Mouse (Mus musculus) embryonic facial prominence, embryonic 13.5 days (tissue): ENCODE measurements at regions not wholly inside any gene's neighbourhood (a gene's known extent, or its start where the extent isn't known, plus 50 kb on each side); places are given as distances from the start of the nearest gene placed in this dataset.

ENCODE experiments used
- ATAC-seq: fragments of 200-750 bp; cut with Nextera tagmentation; 2 replicates; pipeline ENCODE4 v1.8.0; 2017; ENCODE audit warnings: low read depth; ENCODE audit not compliant: insufficient number of reproducible peaks, insufficient read depth, low FRiP score, low TSS enrichment
- H3K27ac ChIP-seq: fragments of 300-500 bp; sonication (generic); 2 replicates; pipeline ENCODE4 v1.5.1; 2015; ENCODE audit warnings: moderate library complexity, mild to moderate bottlenecking, inconsistent platforms
- H3K27me3 ChIP-seq: fragments of 300-500 bp; sonication (generic); 2 replicates; pipeline ENCODE4 v1.6.1; 2015; ENCODE audit warnings: mild to moderate bottlenecking, inconsistent platforms
- H3K36me3 ChIP-seq: fragments of 300-500 bp; sonication (generic); 2 replicates; pipeline ENCODE4 v1.6.1; 2015; ENCODE audit warnings: mild to moderate bottlenecking, inconsistent platforms
- H3K4me1 ChIP-seq: fragments of 300-500 bp; sonication (generic); 2 replicates; pipeline ENCODE4 v1.6.1; 2015; ENCODE audit warnings: inconsistent platforms
- H3K4me2 ChIP-seq: fragments of 300-500 bp; sonication (generic); 2 replicates; pipeline ENCODE4 v1.6.1; 2015; ENCODE audit warnings: moderate library complexity, mild to moderate bottlenecking, inconsistent platforms
- H3K4me3 ChIP-seq: fragments of 300-500 bp; sonication (generic); 2 replicates; pipeline ENCODE4 v1.5.1; 2015; ENCODE audit warnings: mild to moderate bottlenecking, inconsistent platforms
- H3K9ac ChIP-seq: fragments of 300-500 bp; sonication (generic); 2 replicates; pipeline ENCODE4 v1.6.1; 2015; ENCODE audit warnings: mild to moderate bottlenecking, inconsistent platforms
- H3K9me3 ChIP-seq: fragments of 300-500 bp; sonication (generic); 2 replicates; pipeline ENCODE4 v1.6.1; 2016; ENCODE audit warnings: inconsistent platforms
- WGBS: fragments of 180-500 bp; shearing (Covaris S2); methylation state at CpG from one replicate; pipeline ENCODE4 v1.1.7; 2015; ENCODE audit warnings: mixed read lengths; 5-methylcytosine and 5-hydroxymethylcytosine counted together

DNA sequence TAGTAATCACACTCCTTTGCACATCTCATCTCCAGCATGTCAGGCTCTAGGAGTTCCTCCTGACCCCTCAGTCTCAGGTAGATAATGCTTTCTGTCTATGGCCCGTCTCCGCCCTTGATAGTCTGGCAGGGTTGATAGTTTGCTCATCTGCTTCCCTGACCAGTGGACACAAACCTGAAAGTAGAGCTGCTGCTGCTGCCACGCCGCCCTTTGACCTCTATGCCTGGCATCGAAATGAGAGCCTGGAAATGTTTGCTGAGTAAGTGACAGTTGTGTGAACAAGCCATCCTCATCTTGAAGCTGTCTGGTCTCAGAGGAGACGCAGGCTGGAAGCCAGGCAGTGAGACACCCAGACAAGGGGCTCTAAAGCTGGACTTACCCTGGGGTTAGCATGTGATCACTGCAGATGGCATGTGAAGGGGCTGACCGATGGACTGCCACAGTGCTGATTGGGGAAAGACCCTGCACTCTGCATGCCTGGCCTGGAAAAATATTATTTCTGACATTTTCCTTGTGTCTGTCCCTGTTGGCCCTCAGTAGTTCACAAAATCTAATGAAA, 109.8 kb upstream of the Syt6 start:
- H3K27me3 ChIP-seq: no peaks in the 10 kb centered on the region
- no peak for ATAC-seq
- H3K4me2 ChIP-seq: no peak overlapping the region

GRCm38 (mm10) chr3:103465948-103466347, 109.1 kb upstream of the Syt6 start:
- WGBS: 59% methylated on average over 2 of the region's 2 CpGs
- ATAC-seq: no peak
- no peaks in the 10 kb centered on the region for H3K9me3 ChIP-seq
- no peak overlapping the region for H3K4me3 ChIP-seq
- H3K4me2 ChIP-seq: no peak overlapping the region
- no peaks in the 10 kb centered on the region for H3K36me3 ChIP-seq
- no peaks in the 10 kb centered on the region for H3K27me3 ChIP-seq
- H3K27ac ChIP-seq: no peak overlapping the region
- peaks cover 26% of the 10 kb centered on the region for H3K4me1 ChIP-seq
- H3K9ac ChIP-seq: no peak overlapping the region

More for the DNA sequence above, 109.8 kb upstream of the Syt6 start:
- Histone ChIP-seq H3K36me3 (no peaks in the 10 kb centered on the region), H3K4me1 (peaks cover 26% of the 10 kb centered on the region), H3K4me3 (no peak overlapping the region), H3K9me3 (no peaks in the 10 kb centered on the region), H3K27ac (no peak overlapping the region), H3K9ac (no peak overlapping the region; the same call in 1 of the 2 replicates)
- 68% methylated on average over 7 of the region's 7 CpGs for WGBS

- Histone ChIP-seq H3K9ac (no peak overlapping the region), H3K9me3 (no peaks in the 10 kb centered on the region), H3K27me3 (no peaks in the 10 kb centered on the region), H3K27ac (no peak overlapping the region), H3K4me2 (no peak overlapping the region), H3K4me1 (peaks cover 4% of the 10 kb centered on the region; the same call in 1 of the 2 replicates), H3K4me3 (no peak overlapping the region), H3K36me3 (no peaks in the 10 kb centered on the region)
- ATAC-seq: no peak
- 81% methylated on average over 15 of the region's 15 CpGs for WGBS
Measured at GRCm38 (mm10) chr3:103470586-103471400, 104.2 kb upstream of the Syt6 start.

- Histone ChIP-seq H3K4me2 (no peak overlapping the region), H3K4me3 (no peak overlapping the region), H3K36me3 (no peaks in the 10 kb centered on the region), H3K27ac (no peak overlapping the region), H3K9ac (no peak overlapping the region), H3K9me3 (no peaks in the 10 kb centered on the region), H3K4me1 (no peaks in the 10 kb centered on the region), H3K27me3 (no peaks in the 10 kb centered on the region)
- ATAC-seq: no peak
- 75% methylated on average over 10 of the region's 10 CpGs for WGBS
Measured at GRCm38 (mm10) chr3:103472598-103472997, 102.4 kb upstream of the Syt6 start.

- ATAC-seq: no peak
- no peak overlapping the region for H3K27ac ChIP-seq
- H3K36me3 ChIP-seq: no peaks in the 10 kb centered on the region
- H3K4me2 ChIP-seq: no peak overlapping the region
- no peak overlapping the region for H3K4me3 ChIP-seq
- H3K4me1 ChIP-seq: no peaks in the 10 kb centered on the region
- no peak overlapping the region for H3K9ac ChIP-seq
- H3K27me3 ChIP-seq: no peaks in the 10 kb centered on the region
- 56% methylated on average over 2 of the region's 2 CpGs for WGBS
- H3K9me3 ChIP-seq: no peaks in the 10 kb centered on the region
Measured at GRCm38 (mm10) chr3:103473336-103473735, 101.7 kb upstream of the Syt6 start.

GRCm38 (mm10) chr3:103479845-103480543, 95.0 kb upstream of the Syt6 start:
- H3K36me3 ChIP-seq: no peaks in the 10 kb centered on the region
- no peaks in the 10 kb centered on the region for H3K9me3 ChIP-seq
- no peak overlapping the region for H3K9ac ChIP-seq
- no peak for ATAC-seq
- no peaks in the 10 kb centered on the region for H3K27me3 ChIP-seq
- 0 out of 2 replicates have a peak, but pooled peaks cover 5% of the 10 kb centered on the region for H3K4me1 ChIP-seq
- no peak overlapping the region for H3K4me2 ChIP-seq
- no peak overlapping the region for H3K4me3 ChIP-seq
- WGBS: 57% methylated on average over 2 of the region's 2 CpGs
- H3K27ac ChIP-seq: no peak overlapping the region

- Histone ChIP-seq H3K36me3 (no peaks in the 10 kb centered on the region), H3K9ac (0 out of 2 replicates have a peak overlapping the region, but pooled peaks have one; percentile 21), H3K4me3 (no peak overlapping the region), H3K27me3 (no peaks in the 10 kb centered on the region), H3K4me2 (no peak overlapping the region), H3K4me1 (0 out of 2 replicates have a peak, but pooled peaks cover 5% of the 10 kb centered on the region), H3K9me3 (no peaks in the 10 kb centered on the region), H3K27ac (no peak overlapping the region)
- ATAC-seq: no peak
- 74% methylated on average over 7 of the region's 7 CpGs for WGBS
Measured at GRCm38 (mm10) chr3:103480676-103481075, 94.4 kb upstream of the Syt6 start.

- Histone ChIP-seq H3K4me3 (no peak overlapping the region), H3K9ac (no peak overlapping the region), H3K9me3 (no peaks in the 10 kb centered on the region), H3K4me1 (0 out of 2 replicates have a peak, but pooled peaks cover 5% of the 10 kb centered on the region), H3K27ac (no peak overlapping the region), H3K27me3 (no peaks in the 10 kb centered on the region), H3K4me2 (no peak overlapping the region), H3K36me3 (no peaks in the 10 kb centered on the region)
- WGBS: 95% methylated on average over 2 of the region's 2 CpGs
- no peak for ATAC-seq
Measured at GRCm38 (mm10) chr3:103483316-103483715, 91.7 kb upstream of the Syt6 start.

DNA sequence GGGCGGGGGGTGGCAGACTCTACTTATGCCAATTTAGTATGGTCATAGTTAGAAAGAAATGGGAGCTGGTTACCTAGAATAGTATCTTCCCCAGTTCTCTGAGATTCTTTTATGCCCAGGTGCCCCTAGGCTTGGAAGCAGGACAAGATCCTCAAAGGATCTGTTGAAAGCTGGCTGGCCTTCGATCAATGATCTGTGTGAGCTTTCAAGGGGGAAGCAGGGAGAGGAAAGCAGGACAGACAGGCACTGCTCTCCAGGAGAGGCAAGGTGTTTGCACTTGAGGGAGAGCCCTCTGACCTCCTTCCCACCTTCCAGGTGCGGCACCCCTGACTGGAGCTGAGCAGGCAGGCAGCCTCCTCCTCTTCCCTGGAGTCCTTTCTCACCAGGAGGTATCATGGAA, 91.3 kb upstream of the Syt6 start:
- H3K4me3 ChIP-seq: no peak overlapping the region
- no peaks in the 10 kb centered on the region for H3K36me3 ChIP-seq
- no peak overlapping the region for H3K4me2 ChIP-seq
- H3K9me3 ChIP-seq: no peaks in the 10 kb centered on the region
- H3K27me3 ChIP-seq: no peaks in the 10 kb centered on the region
- H3K9ac ChIP-seq: no peak overlapping the region
- H3K4me1 ChIP-seq: 0 out of 2 replicates have a peak, but pooled peaks cover 5% of the 10 kb centered on the region
- 75% methylated on average over 3 of the region's 3 CpGs for WGBS
- no peak overlapping the region for H3K27ac ChIP-seq
- ATAC-seq: no peak

GRCm38 (mm10) chr3:103489786-103490185, 85.2 kb upstream of the Syt6 start:
- 85% methylated on average over 4 of the region's 4 CpGs for WGBS
- ATAC-seq: no peak
- Histone ChIP-seq H3K9ac (no peak overlapping the region), H3K27ac (no peak overlapping the region), H3K4me3 (no peak overlapping the region), H3K9me3 (no peaks in the 10 kb centered on the region), H3K4me1 (no peaks in the 10 kb centered on the region), H3K27me3 (no peaks in the 10 kb centered on the region), H3K36me3 (no peaks in the 10 kb centered on the region), H3K4me2 (no peak overlapping the region)

GRCm38 (mm10) chr3:103490966-103491365, 84.1 kb upstream of the Syt6 start:
- no peaks in the 10 kb centered on the region for H3K36me3 ChIP-seq
- no peak overlapping the region for H3K27ac ChIP-seq
- WGBS: 82% methylated on average over 4 of the region's 4 CpGs
- H3K4me2 ChIP-seq: no peak overlapping the region
- no peak overlapping the region for H3K9ac ChIP-seq
- H3K4me3 ChIP-seq: no peak overlapping the region
- no peaks in the 10 kb centered on the region for H3K4me1 ChIP-seq
- H3K27me3 ChIP-seq: no peaks in the 10 kb centered on the region
- no peak for ATAC-seq
- H3K9me3 ChIP-seq: no peaks in the 10 kb centered on the region
